Mouse (Mus musculus) spleen, adult 2 months (tissue): ENCODE measurements around the gene Glmp. TPM values are rescaled to one million over a fixed set of nuclear protein-coding genes. Genes with fewer than 3 reads are reported as not detected.
A peak's percentile ranks its signal among the peaks of the same experiment; 100 is the strongest.
"Not testable (repeated sequence)": the region's sequence is repeated elsewhere in the genome, so short reads cannot be mapped to it uniquely, and the experiment has no call there.

Experiments
- DNase-seq, 2 experiments: peaks; one replicate each; pipeline versions ENCODE4 v3.0.0 to v3.0.0-alpha.2; 2012 to 2021; ENCODE audit warnings: low spot score in 2 of 2, low read depth in 1 of 2
- H3K27ac ChIP-seq: fragments of 200-500 bp; 2 replicates; pipeline ENCODE4 v1.5.1; 2012; ENCODE audit warnings: low read length, inconsistent platforms; ENCODE audit not compliant: insufficient read depth
- H3K27me3 ChIP-seq: fragments of 200-500 bp; 2 replicates; pipeline ENCODE4 v1.6.1; 2012; ENCODE audit warnings: mild to moderate bottlenecking, moderate library complexity, low read length, inconsistent platforms; ENCODE audit not compliant: control insufficient read depth, insufficient read depth
- H3K36me3 ChIP-seq: fragments of 200-500 bp; 2 replicates; pipeline ENCODE4 v1.6.1; 2012; ENCODE audit warnings: mild to moderate bottlenecking, low read length, inconsistent platforms; ENCODE audit not compliant: control insufficient read depth, insufficient read depth
- H3K4me1 ChIP-seq: fragments of 200-500 bp; 2 replicates; pipeline ENCODE4 v1.6.1; 2011; ENCODE audit warnings: inconsistent platforms; ENCODE audit not compliant: control insufficient read depth, insufficient read depth, insufficient read length
- H3K4me3 ChIP-seq: fragments of 200-500 bp; 2 replicates; pipeline ENCODE4 v1.5.1; 2011; ENCODE audit warnings: mild to moderate bottlenecking, inconsistent platforms; ENCODE audit not compliant: insufficient read depth, insufficient read length; ENCODE audit errors: extremely low read depth
- CTCF ChIP-seq: fragments of 200-500 bp; IDR thresholded peaks from 2 replicates; pipeline ENCODE4 v1.5.1; 2011; ENCODE audit warnings: mild to moderate bottlenecking, inconsistent platforms; ENCODE audit not compliant: insufficient read depth, insufficient read length, insufficient replicate concordance; ENCODE audit errors: extremely low read depth
- POLR2A ChIP-seq: fragments of 200-500 bp; IDR thresholded peaks from 2 replicates; pipeline ENCODE4 v1.6.1; 2011; ENCODE audit warnings: low read depth, low read length, inconsistent platforms
- WGBS: fragments of 180-500 bp; shearing (Covaris S2); methylation state at CpG from one replicate; pipeline ENCODE4 v1.1.7; 2018; 5-methylcytosine and 5-hydroxymethylcytosine counted together
- polyA plus RNA-seq: library from polyadenylated mRNA; depleted of rRNA; stranded (reverse); fragments of >200 nt; gene quantifications from 2 replicates; pipeline ENCODE4 v1.2.3, GENCODE M21; 2012

Glmp gene
- polyA plus RNA-seq, 1 experiment = 118 TPM

GRCm38 (mm10) chr3:88365705-88366361, 41.0 kb downstream of the Glmp start:
- no peak overlapping the region for H3K4me3 ChIP-seq
- 48% methylated on average over 34 of the region's 34 CpGs for WGBS
- no peaks in the 10 kb centered on the region for H3K4me1 ChIP-seq
- H3K36me3 ChIP-seq = peaks cover 12% of the 10 kb centered on the region
- H3K27me3 ChIP-seq = no peaks in the 10 kb centered on the region
- no peak overlapping the region for H3K27ac ChIP-seq
- no peak for DNase-seq
- TF ChIP-seq CTCF = no peak
- no peak for TF ChIP-seq POLR2A

GRCm38 (mm10) chr3:88366830-88367428, 42.1 kb downstream of the Glmp start:
- not testable (repeated sequence) for H3K4me1 ChIP-seq, H3K36me3 ChIP-seq, H3K27ac ChIP-seq, H3K4me3 ChIP-seq, H3K27me3 ChIP-seq
- 6% methylated on average over 21 of the region's 22 CpGs for WGBS
- peak in 1 of 2 experiments; percentile 40 for DNase-seq

- not testable (repeated sequence) for H3K27me3 ChIP-seq, H3K4me1 ChIP-seq, H3K36me3 ChIP-seq, DNase-seq, H3K4me3 ChIP-seq, H3K27ac ChIP-seq
- WGBS = 75% methylated on average over 3 of the region's 7 CpGs
Measured at GRCm38 (mm10) chr3:88367517-88367916, 42.7 kb downstream of the Glmp start.

GRCm38 (mm10) chr3:88368511-88368910, 43.7 kb downstream of the Glmp start:
- H3K4me1 ChIP-seq, H3K36me3 ChIP-seq, H3K27me3 ChIP-seq, H3K4me3 ChIP-seq, DNase-seq, H3K27ac ChIP-seq: not testable (repeated sequence)
- 92% methylated on average over 7 of the region's 7 CpGs for WGBS

GRCm38 (mm10) chr3:88372643-88373042, 47.8 kb downstream of the Glmp start, which contains the start of gene Bglap3:
TSS of gene Bglap3 (minus strand) at chr3:88372743.
- H3K4me3 ChIP-seq, DNase-seq, H3K27me3 ChIP-seq, H3K27ac ChIP-seq, H3K4me1 ChIP-seq, H3K36me3 ChIP-seq: not testable (repeated sequence)
- WGBS = 86% methylated on average over 9 of the region's 9 CpGs

GRCm38 (mm10) chr3:88375750-88376626, 51.2 kb downstream of the Glmp start:
- not testable (repeated sequence) for DNase-seq, H3K36me3 ChIP-seq, H3K4me1 ChIP-seq, H3K27ac ChIP-seq, H3K27me3 ChIP-seq
- H3K4me3 ChIP-seq = peak overlapping the region; percentile 4; the same call in 1 of the 2 replicates
- WGBS = 16% methylated on average over 19 of the region's 19 CpGs

GRCm38 (mm10) chr3:88376644-88377043, 51.8 kb downstream of the Glmp start:
- not testable (repeated sequence) for H3K36me3 ChIP-seq, H3K4me3 ChIP-seq, DNase-seq, H3K27ac ChIP-seq, H3K27me3 ChIP-seq, H3K4me1 ChIP-seq
- WGBS = 65% methylated on average over 6 of the region's 7 CpGs

- not testable (repeated sequence) for H3K27me3 ChIP-seq
- 87% methylated on average over 5 of the region's 5 CpGs for WGBS
Measured at GRCm38 (mm10) chr3:88378599-88378998, 53.8 kb downstream of the Glmp start, which contains the start of gene Bglap2. TSS of gene Bglap2 (minus strand) at chr3:88378699.

More at GRCm38 (mm10) chr3:88378599-88378998, 53.8 kb downstream of the Glmp start, which contains the start of gene Bglap2:
- H3K4me3 ChIP-seq, H3K36me3 ChIP-seq, DNase-seq, H3K27ac ChIP-seq, H3K4me1 ChIP-seq: not testable (repeated sequence)
